Mouse (Mus musculus) myocyte (in vitro differentiated cells): ENCODE data around the gene Psmb6. TPM values are rescaled to one million over a fixed set of nuclear protein-coding genes. Genes with fewer than 3 reads are reported as not detected.
A peak's percentile ranks its signal among the peaks of the same experiment; 100 is the strongest.

Experiments used
- H3K27me3 ChIP-seq: one replicate; pipeline ENCODE4 v1.6.1; 2011; ENCODE audit not compliant: control insufficient read depth, insufficient read depth, insufficient read length
- H3K36me3 ChIP-seq: one replicate; pipeline ENCODE4 v1.6.1; 2011; ENCODE audit not compliant: control insufficient read depth, insufficient read depth
- H3K4me2 ChIP-seq: one replicate; pipeline ENCODE4 v1.6.1; 2011; ENCODE audit warnings: low read depth, control low read depth
- H3K4me3 ChIP-seq: one replicate; pipeline ENCODE4 v1.5.1; 2011; ENCODE audit warnings: mild to moderate bottlenecking, control low read depth, moderate library complexity
- H3K79me2 ChIP-seq: one replicate; pipeline ENCODE4 v1.6.1; 2011; ENCODE audit not compliant: control insufficient read depth, insufficient read depth
- H3ac ChIP-seq: one replicate; pipeline ENCODE4 v1.6.1; 2011; ENCODE audit not compliant: control insufficient read depth, insufficient read length
- CEBPB ChIP-seq: IDR thresholded peaks from 2 replicates; pipeline ENCODE4 v1.6.1; 2011; ENCODE audit warnings: mild to moderate bottlenecking, moderate library complexity; ENCODE audit not compliant: poor library complexity, insufficient read depth, severe bottlenecking
- E2F4 ChIP-seq: IDR thresholded peaks from one replicate; pipeline ENCODE4 v1.6.1; 2011; ENCODE audit warnings: mild to moderate bottlenecking, control low read depth, moderate library complexity; ENCODE audit not compliant: insufficient read depth
- MAX ChIP-seq: IDR thresholded peaks from one replicate; pipeline ENCODE4 v1.6.1; 2011; ENCODE audit warnings: low read depth, mild to moderate bottlenecking, control low read depth
- MYOD1 ChIP-seq, 3 experiments: IDR thresholded peaks; one replicate each; pipeline ENCODE4 v1.6.1; 2011; ENCODE audit warnings: control low read depth in 2 of 3, low read depth in 2 of 3, mild to moderate bottlenecking in 2 of 3, moderate library complexity in 1 of 3; ENCODE audit not compliant: insufficient read length in 2 of 3, control insufficient read depth in 1 of 3
- MYOG ChIP-seq, 3 experiments: IDR thresholded peaks; one replicate each; pipeline ENCODE4 v1.6.1; 2011; ENCODE audit warnings: control low read depth in 2 of 3, low read depth in 2 of 3, mild to moderate bottlenecking in 2 of 3; ENCODE audit not compliant: insufficient read length in 2 of 3, control insufficient read depth in 1 of 3, insufficient read depth in 1 of 3
- POLR2A ChIP-seq: IDR thresholded peaks from one replicate; pipeline ENCODE4 v1.6.1; 2011; ENCODE audit warnings: low read depth, mild to moderate bottlenecking, control low read depth, moderate library complexity; ENCODE audit not compliant: insufficient read length
- POLR2AphosphoS2 ChIP-seq: IDR thresholded peaks from one replicate; pipeline ENCODE4 v1.6.1; 2011; ENCODE audit warnings: low read depth, control low read depth; ENCODE audit not compliant: insufficient read length
- REST ChIP-seq: IDR thresholded peaks from one replicate; pipeline ENCODE4 v1.6.1; 2011; ENCODE audit warnings: mild to moderate bottlenecking, control low read depth, moderate library complexity; ENCODE audit not compliant: insufficient read depth, insufficient read length
- SRF ChIP-seq: IDR thresholded peaks from one replicate; pipeline ENCODE4 v1.6.1; 2011; ENCODE audit warnings: low read depth; ENCODE audit not compliant: control insufficient read depth, insufficient read length
- TCF12 ChIP-seq: IDR thresholded peaks from one replicate; pipeline ENCODE4 v1.6.1; 2011; ENCODE audit warnings: mild to moderate bottlenecking, control low read depth; ENCODE audit not compliant: poor library complexity, insufficient read depth, severe bottlenecking
- TCF3 ChIP-seq: IDR thresholded peaks from one replicate; pipeline ENCODE4 v1.6.1; 2011; ENCODE audit warnings: low read depth, control low read depth; ENCODE audit not compliant: insufficient read length
- USF1 ChIP-seq: IDR thresholded peaks from one replicate; pipeline ENCODE4 v1.6.1; 2011; ENCODE audit warnings: low read depth, mild to moderate bottlenecking, control low read depth, moderate library complexity
- polyA plus RNA-seq: library from polyadenylated mRNA; unstranded; fragments of >200 nt; fragmentation: generic; extraction: Trizol; gene quantifications from one replicate; pipeline ENCODE4 v1.2.1, GENCODE M21; 2012; ENCODE audit warnings: missing spikeins

Psmb6 gene
- polyA plus RNA-seq, 1 experiment: 575 TPM

- peak within 1 kb of the TSS; percentile 3 for H3ac ChIP-seq
- TF ChIP-seq MYOD1 (IDR thresholded peaks at IDR 0.05; ENCODE audit: control insufficient read depth in 1 of 3, insufficient read length in 2 of 3, low read depth in 2 of 3) (peak in 2 of 3 experiments; percentile 73 to 83), MAX (no peak), MYOG (IDR thresholded peaks at IDR 0.05; ENCODE audit: control insufficient read depth in 1 of 3, insufficient read depth in 1 of 3, insufficient read length in 2 of 3, low read depth in 2 of 3) (peak in 2 of 3 experiments; percentile 72 to 82), POLR2A (peak; percentile 46), SRF (no peak), POLR2AphosphoS2 (peak; percentile 34)
- H3K4me3 ChIP-seq: peak within 1 kb of the TSS; percentile 32
- H3K79me2 ChIP-seq: no peaks in the 10 kb centered on the region
- H3K4me2 ChIP-seq: peak within 1 kb of the TSS; percentile 70
- H3K36me3 ChIP-seq: no peaks in the 10 kb centered on the region
- H3K27me3 ChIP-seq: no peaks in the 10 kb centered on the region
Measured at GRCm38 (mm10) chr11:70539877-70540587, 14.9 kb downstream of the Psmb6 start, which contains the start of gene Pld2. Gene Pld2, plus strand, starts transcription at chr11:70540064.

GRCm38 (mm10) chr11:70540928-70541327, 15.8 kb downstream of the Psmb6 start:
- Histone ChIP-seq H3K4me2 (peak overlapping the region; percentile 70), H3K79me2 (no peaks in the 10 kb centered on the region), H3K27me3 (no peaks in the 10 kb centered on the region), H3K36me3 (no peaks in the 10 kb centered on the region), H3K4me3 (peak overlapping the region; percentile 32), H3ac (no peak overlapping the region)
- TF ChIP-seq E2F4: no peak
- TF ChIP-seq USF1: no peak
- no peak for TF ChIP-seq REST
- no peak for TF ChIP-seq MAX
- TF ChIP-seq CEBPB: no peak
- TF ChIP-seq MYOD1 (IDR thresholded peaks at IDR 0.05; ENCODE audit: control insufficient read depth in 1 of 3, insufficient read length in 2 of 3, low read depth in 2 of 3): no peak
- TF ChIP-seq POLR2AphosphoS2: no peak
- TF ChIP-seq TCF12: no peak
- TF ChIP-seq SRF: no peak
- TF ChIP-seq MYOG (IDR thresholded peaks at IDR 0.05; ENCODE audit: control insufficient read depth in 1 of 3, insufficient read depth in 1 of 3, insufficient read length in 2 of 3, low read depth in 2 of 3): no peak
- TF ChIP-seq TCF3: no peak
- TF ChIP-seq POLR2A: no peak

- Histone ChIP-seq H3K79me2 (no peaks in the 10 kb centered on the region), H3K36me3 (no peaks in the 10 kb centered on the region), H3K4me2 (peak overlapping the region; percentile 70), H3K4me3 (no peak overlapping the region), H3ac (no peak overlapping the region), H3K27me3 (no peaks in the 10 kb centered on the region)
- TF ChIP-seq REST (no peak), CEBPB (no peak), POLR2A (no peak), POLR2AphosphoS2 (no peak), E2F4 (no peak), TCF12 (no peak), USF1 (no peak), MYOD1 (IDR thresholded peaks at IDR 0.05; ENCODE audit: control insufficient read depth in 1 of 3, insufficient read length in 2 of 3, low read depth in 2 of 3) (no peak)
Measured at GRCm38 (mm10) chr11:70541415-70541814, 16.2 kb downstream of the Psmb6 start.

- Histone ChIP-seq H3K27me3 (no peaks in the 10 kb centered on the region), H3K4me2 (peak overlapping the region; percentile 49), H3K36me3 (no peaks in the 10 kb centered on the region), H3ac (no peak overlapping the region), H3K79me2 (no peaks in the 10 kb centered on the region), H3K4me3 (no peak overlapping the region)
- TF ChIP-seq MAX (no peak), TCF3 (no peak), USF1 (no peak), POLR2A (no peak), POLR2AphosphoS2 (no peak), MYOD1 (IDR thresholded peaks at IDR 0.05; ENCODE audit: control insufficient read depth in 1 of 3, insufficient read length in 2 of 3, low read depth in 2 of 3) (no peak), SRF (no peak), TCF12 (no peak), MYOG (IDR thresholded peaks at IDR 0.05; ENCODE audit: control insufficient read depth in 1 of 3, insufficient read depth in 1 of 3, insufficient read length in 2 of 3, low read depth in 2 of 3) (no peak), CEBPB (no peak), E2F4 (no peak)
Measured at GRCm38 (mm10) chr11:70544496-70544895, 19.3 kb downstream of the Psmb6 start.

- H3ac ChIP-seq: no peak overlapping the region
- no peaks in the 10 kb centered on the region for H3K27me3 ChIP-seq
- no peaks in the 10 kb centered on the region for H3K79me2 ChIP-seq
- no peaks in the 10 kb centered on the region for H3K36me3 ChIP-seq
- H3K4me3 ChIP-seq: no peak overlapping the region
- H3K4me2 ChIP-seq: no peak overlapping the region
- TF ChIP-seq MYOD1 (IDR thresholded peaks at IDR 0.05; ENCODE audit: control insufficient read depth in 1 of 3, insufficient read length in 2 of 3, low read depth in 2 of 3): no peak
- no peak for TF ChIP-seq POLR2AphosphoS2
- TF ChIP-seq CEBPB: no peak
- no peak for TF ChIP-seq MAX
- no peak for TF ChIP-seq USF1
- TF ChIP-seq TCF12: no peak
- TF ChIP-seq POLR2A: no peak
- no peak for TF ChIP-seq SRF
- no peak for TF ChIP-seq REST
Measured at GRCm38 (mm10) chr11:70551526-70551925, 26.4 kb downstream of the Psmb6 start.
